Mouse (Mus musculus) adrenal gland, postnatal 0 days (tissue): ENCODE measurements around the gene Efcab14. TPM values are rescaled to one million over a fixed set of nuclear protein-coding genes. Genes with fewer than 3 reads are reported as not detected.

Source experiments
- polyA plus RNA-seq: library from polyadenylated mRNA; unstranded; fragments of >200 nt; fragmentation: Nextera tagmentation; extraction: Ambion mirVana; gene quantifications from 2 replicates; pipeline ENCODE4 v1.2.1, GENCODE M21; 2015

Efcab14 gene
- polyA plus RNA-seq, result 26.2 and 44.1 TPM in 2 replicates

GRCm38 (mm10) chr4:115737551-115738041 is at the start of gene Efcab14:
TSS of gene Efcab14 (plus strand) at chr4:115737744.

DNA sequence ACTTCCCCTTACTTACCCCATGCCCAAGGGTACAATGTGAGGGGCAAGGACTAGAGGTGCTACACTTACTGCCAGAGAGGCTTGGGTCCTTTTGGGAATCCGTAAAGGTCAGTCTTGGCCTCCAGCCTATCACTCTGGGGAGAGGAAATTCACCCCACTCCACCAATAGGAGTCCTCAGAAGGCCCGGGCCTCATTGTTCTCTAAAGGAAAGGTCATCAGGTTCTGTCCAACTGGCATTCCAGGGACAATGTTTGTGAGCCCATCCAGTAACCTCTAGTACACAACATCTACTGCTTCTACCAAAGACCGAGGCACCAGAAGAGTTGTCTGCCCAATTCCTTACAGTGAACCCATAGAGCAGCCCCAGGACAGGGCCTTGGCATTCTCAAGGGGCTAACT is 43.4 kb downstream of the Efcab14 start, which contains the start of gene Tex38:
Tex38 (minus strand) TSS at position 101 of the 400 bp plus-strand sequence.

GRCm38 (mm10) chr4:115784769-115785510 is 47.4 kb downstream of the Efcab14 start, which contains the start of gene Atpaf1:
TSS of gene Atpaf1 (plus strand) at chr4:115784812.

Other genes starting within 250 kb of the Efcab14 start
- gene Cyp4a14, start 241.6 kb upstream of the Efcab14 start, polyA plus RNA-seq, result 21.7 and 28.3 TPM in 2 replicates
- gene Cyp4a10, start 219.5 kb upstream of the Efcab14 start, polyA plus RNA-seq, result 12.4 and 16.5 TPM in 2 replicates
- 2.7 and 4.9 TPM in 2 replicates for gene Cyp4a31, start 174.1 kb upstream of the Efcab14 start, polyA plus RNA-seq
- gene Cyp4a32, start 136.8 kb upstream of the Efcab14 start, polyA plus RNA-seq, result 0.47 and 0.65 TPM in 2 replicates
- 25.5 and 38.0 TPM in 2 replicates for gene Cyp4b1, start 90.0 kb upstream of the Efcab14 start, polyA plus RNA-seq
- gene Tex38, start 43.3 kb downstream of the Efcab14 start, polyA plus RNA-seq, result 0.27 and 1.9 TPM in 2 replicates
- gene Atpaf1, start 47.1 kb downstream of the Efcab14 start, polyA plus RNA-seq, result 62.3 and 94.2 TPM in 2 replicates
- 8.8 and 16.6 TPM in 2 replicates for gene Mob3c, start 90.3 kb downstream of the Efcab14 start, polyA plus RNA-seq
- gene Mknk1, start 101.5 kb downstream of the Efcab14 start, polyA plus RNA-seq, result 24.8 and 37.4 TPM in 2 replicates
- not detected in 2 replicates for gene Kncn, start 146.7 kb downstream of the Efcab14 start, polyA plus RNA-seq
- not detected in 2 replicates for gene 6430628N08Rik, start 152.9 kb downstream of the Efcab14 start, polyA plus RNA-seq
- 0.05 TPM in 1 of 2 replicates, not detected in the other for gene Dmbx1, start 202.2 kb downstream of the Efcab14 start, polyA plus RNA-seq